Mouse (Mus musculus) adipocyte (in vitro differentiated cells): ENCODE measurements at regions not wholly inside any gene's neighbourhood (a gene's known extent, or its start where the extent isn't known, plus 50 kb on each side); places are given as distances from the start of the nearest gene placed in this dataset.

Experiments used
- DNase-seq: peaks from one replicate; pipeline ENCODE4 v3.0.0-alpha.2; 2016; ENCODE audit warnings: low spot score

GRCm38 (mm10) chr5:45931252-45931651 is 73.8 kb upstream of the Lcorl start:
- no peak for DNase-seq

DNA sequence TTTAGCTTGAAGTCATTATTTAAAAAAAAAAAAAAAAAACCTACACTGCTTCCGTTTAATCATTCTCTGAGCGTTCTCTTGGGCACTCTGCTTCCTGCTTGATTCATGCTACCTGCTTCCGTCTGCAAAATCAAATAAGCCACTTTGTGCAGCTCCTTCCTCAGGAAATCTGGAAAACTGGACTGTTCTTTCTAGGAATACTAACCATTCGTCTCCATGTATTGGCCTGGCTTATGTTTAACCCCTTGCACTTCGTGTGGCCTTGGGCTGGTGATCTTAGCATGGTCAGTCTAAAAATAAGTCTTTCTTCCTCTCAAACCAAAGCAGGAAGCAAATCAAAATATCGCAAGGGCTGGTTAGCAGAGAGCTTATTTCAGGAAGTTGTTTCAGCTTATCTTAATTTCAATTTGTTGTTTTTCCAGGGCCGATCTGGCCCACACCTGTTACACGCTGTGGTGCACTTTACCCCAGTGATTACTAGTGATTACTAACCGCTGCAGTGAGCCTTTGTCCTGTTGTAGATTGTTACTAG is 68.5 kb upstream of the Lcorl start:
- DNase-seq = no peak

DNA sequence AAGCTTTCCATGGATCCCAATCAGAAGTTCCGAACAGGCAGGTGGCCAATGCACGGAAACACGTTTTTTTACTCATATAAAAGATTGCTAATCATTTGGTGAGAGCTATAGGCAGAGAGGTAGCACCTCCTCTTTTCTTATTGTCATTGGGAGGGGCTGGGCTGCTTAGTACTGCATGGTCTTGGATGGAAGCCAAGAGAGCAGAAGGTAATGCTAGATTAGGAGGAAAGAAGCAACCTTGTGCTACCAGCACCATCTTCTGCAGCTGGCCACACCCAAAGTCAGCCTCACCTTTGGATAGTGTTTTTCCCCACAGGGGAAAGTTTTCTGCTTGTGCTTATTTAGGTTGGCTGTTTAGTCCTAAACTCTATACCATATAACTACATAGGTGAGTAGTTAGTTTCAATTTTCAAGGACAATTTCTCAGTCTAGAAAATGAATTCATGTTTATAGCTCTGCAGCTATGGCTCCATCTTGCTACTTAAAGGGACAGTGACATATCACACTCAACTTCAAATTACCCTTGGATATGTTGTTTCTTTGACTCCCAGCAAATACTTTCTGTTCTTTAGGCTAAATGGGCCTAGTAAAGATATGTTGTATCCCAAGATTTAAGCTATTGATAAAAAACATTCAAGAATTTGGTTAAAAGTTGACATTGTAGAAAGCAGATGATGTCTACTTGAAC is 66.6 kb upstream of the Lcorl start:
- DNase-seq = no peak
